ENCODE assay signal across 14 mouse cellular contexts in genomic region chr8:6550965-6551364, GRCm38 (mm10).
"Had no signal": no experiment of that assay in that cellular context is flagged by ENCODE, and none has a peak within 500 bp of the region (broad histone marks: within the 10 kb centered on the region; RNA-seq: fewer than 3 reads in every experiment).

No protein-coding gene starts in this region.

- H3K9ac ChIP-seq: kidney, embryonic 15.5 days; liver, embryonic 15.5 days; midbrain, embryonic 13.5 days had no signal

- H3K27me3 ChIP-seq: kidney, embryonic 15.5 days; liver, embryonic 15.5 days had no signal

- H3K4me2 ChIP-seq: kidney, embryonic 15.5 days; liver, embryonic 11.5 days; liver, embryonic 15.5 days; midbrain, embryonic 13.5 days had no signal

- DNase-seq: kidney, adult 2 months; kidney, postnatal 14 days; lung, adult 2 months; lung, postnatal 36 days; right cerebral cortex, adult 18-20 months; right cerebral cortex, postnatal 25 days; thymus, postnatal 4 days had no signal

- ATAC-seq: lung, postnatal 0 days; midbrain, embryonic 13.5 days had no signal

- H3K4me1 ChIP-seq: kidney, embryonic 15.5 days; limb, embryonic 10.5 days; liver, embryonic 15.5 days; midbrain, embryonic 13.5 days had no signal

- H3K9me3 ChIP-seq: kidney, embryonic 15.5 days; limb, embryonic 10.5 days; liver, embryonic 15.5 days; midbrain, embryonic 13.5 days had no signal

- H3K4me3 ChIP-seq: kidney, embryonic 15.5 days; limb, embryonic 10.5 days; liver, embryonic 15.5 days; midbrain, embryonic 13.5 days; myocyte had no signal

- H3K27ac ChIP-seq: kidney, embryonic 15.5 days; limb, embryonic 10.5 days; liver, embryonic 15.5 days; midbrain, embryonic 13.5 days had no signal

- H3K36me3 ChIP-seq: kidney, embryonic 15.5 days; limb, embryonic 10.5 days; liver, embryonic 15.5 days; midbrain, embryonic 13.5 days had no signal
